26 mouse cellular contexts compared by ENCODE assay signal in the genomic region with DNA sequence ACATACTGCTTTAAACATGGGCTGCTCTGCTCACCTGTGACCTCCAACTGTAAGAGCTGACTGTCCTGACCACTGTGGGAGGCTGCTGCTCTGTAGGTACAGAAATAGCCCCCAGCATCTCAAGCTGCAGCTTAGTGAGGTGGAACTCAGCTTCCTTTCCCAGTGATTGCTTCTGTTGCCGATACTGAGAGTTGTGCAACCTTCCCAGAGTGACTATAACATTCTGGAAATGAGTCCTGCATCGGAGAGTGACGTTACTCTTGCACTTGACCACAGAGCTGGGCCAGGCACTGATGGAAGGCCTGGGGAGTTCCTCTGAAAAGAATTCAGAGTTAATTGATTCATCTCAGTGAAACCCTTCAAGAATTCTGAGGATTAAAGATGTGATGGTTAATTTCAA. TPM values are rescaled to one million over a fixed set of nuclear protein-coding genes. Genes with fewer than 3 reads are reported as not detected.
"Had no signal": no experiment of that assay in that cellular context is flagged by ENCODE, and none has a peak within 500 bp of the region (broad histone marks: within the 10 kb centered on the region; RNA-seq: fewer than 3 reads in every experiment).

No protein-coding gene starts in this region.

- H3K4me2 ChIP-seq: liver, embryonic 13.5 days had no signal

- DNase-seq: kidney, postnatal 36 days; liver, embryonic 13.5 days; lung, adult 2 months; lung, postnatal 14 days; lung, postnatal 4 days; midbrain, embryonic 14.5 days; right cerebral cortex, adult 18-20 months; right cerebral cortex, postnatal 14 days; right cerebral cortex, postnatal 4 days; thymus, adult 2 months; thymus, postnatal 14 days; thymus, postnatal 4 days had no signal

- H3K9me3 ChIP-seq: liver, embryonic 13.5 days; megakaryocyte, embryonic 14.5 days; midbrain, embryonic 10.5 days had no signal

- H3K27me3 ChIP-seq: liver, embryonic 13.5 days had no signal

- H3K4me3 ChIP-seq: liver, embryonic 13.5 days; megakaryocyte, embryonic 14.5 days; midbrain, embryonic 10.5 days had no signal

- H3K27ac ChIP-seq: kidney, postnatal 0 days; liver, embryonic 13.5 days; midbrain, embryonic 10.5 days; stomach, postnatal 0 days had no signal

- H3K36me3 ChIP-seq: liver, embryonic 13.5 days; midbrain, embryonic 10.5 days had no signal

- H3K9ac ChIP-seq: liver, embryonic 13.5 days had no signal

- H3K4me1 ChIP-seq: liver, embryonic 13.5 days; megakaryocyte, embryonic 14.5 days had no signal

RNA-seq across cellular contexts. Expression of gene Tarm1, which starts 29.6 kb away (rescaled TPM):
- total RNA-seq: layer of hippocampus, postnatal 10 days; left cerebral cortex, postnatal 25 days; liver, adult 2 months; midbrain, postnatal 0 days had no signal
- polyA plus RNA-seq: kidney, embryonic 14.5 days; limb, embryonic 11.5 days; liver, adult 2 months; lung, embryonic 16.5 days; midbrain, embryonic 10.5 days; midbrain, embryonic 14.5 days; midbrain, postnatal 0 days; neural tube, embryonic 11.5 days; neural tube, embryonic 14.5 days; stomach, embryonic 14.5 days; stomach, postnatal 0 days had no signal

RNA-seq across cellular contexts. Expression of gene Cacng6, which starts 48.8 kb away (rescaled TPM):
- total RNA-seq: midbrain, postnatal 0 days had no signal
- polyA plus RNA-seq: kidney, embryonic 14.5 days; kidney, postnatal 0 days; liver, adult 2 months; midbrain, embryonic 10.5 days; midbrain, embryonic 14.5 days had no signal
